Mouse (Mus musculus): ENCODE data around the gene Srpk2. TPM values are rescaled to one million over a fixed set of nuclear protein-coding genes. Genes with fewer than 3 reads are reported as not detected.
A peak's percentile ranks its signal among the peaks of the same experiment; 100 is the strongest.
"Not testable (repeated sequence)": the region's sequence is repeated elsewhere in the genome, so short reads cannot be mapped to it uniquely, and the experiment has no call there.

Srpk2 gene
- 45.5 and 48.5 TPM in 2 replicates for total RNA-seq (2017)

GRCm38 (mm10) chr5:23684517-23684916, at the start of gene Srpk2:
TSS of gene Srpk2 (minus strand) at chr5:23684617.
- ATAC-seq (replicated peaks; ENCODE audit: low read depth, poor library complexity, severe bottlenecking), result no peak

GRCm38 (mm10) chr5:23721956-23722355, 37.5 kb upstream of the Srpk2 start:
- no peak for ATAC-seq (replicated peaks; ENCODE audit: low read depth, poor library complexity, severe bottlenecking)

GRCm38 (mm10) chr5:23718881-23719328, 34.5 kb upstream of the Srpk2 start:
- peak; percentile 36 for ATAC-seq (replicated peaks; ENCODE audit: low read depth, poor library complexity, severe bottlenecking)

- ATAC-seq (replicated peaks; ENCODE audit: low read depth, poor library complexity, severe bottlenecking), result no peak
Measured at GRCm38 (mm10) chr5:23718182-23718534, 33.7 kb upstream of the Srpk2 start.

- no peak for ATAC-seq (replicated peaks; ENCODE audit: low read depth, poor library complexity, severe bottlenecking)
Measured at GRCm38 (mm10) chr5:23717469-23718181, 33.2 kb upstream of the Srpk2 start.

- no peak for ATAC-seq (replicated peaks; ENCODE audit: low read depth, poor library complexity, severe bottlenecking)
Measured at GRCm38 (mm10) chr5:23713401-23714335, 29.3 kb upstream of the Srpk2 start.

GRCm38 (mm10) chr5:23712130-23713001, 27.9 kb upstream of the Srpk2 start:
- ATAC-seq (replicated peaks; ENCODE audit: low read depth, poor library complexity, severe bottlenecking), result peak; percentile 99

GRCm38 (mm10) chr5:23711671-23712129, 27.3 kb upstream of the Srpk2 start:
- not testable (repeated sequence) for ATAC-seq (replicated peaks; ENCODE audit: low read depth, poor library complexity, severe bottlenecking)

GRCm38 (mm10) chr5:23711244-23711643, 26.8 kb upstream of the Srpk2 start:
- no peak for ATAC-seq (replicated peaks; ENCODE audit: low read depth, poor library complexity, severe bottlenecking)

GRCm38 (mm10) chr5:23709661-23710060, 25.2 kb upstream of the Srpk2 start:
- no peak for ATAC-seq (replicated peaks; ENCODE audit: low read depth, poor library complexity, severe bottlenecking)

GRCm38 (mm10) chr5:23706601-23707597, 22.5 kb upstream of the Srpk2 start:
- not testable (repeated sequence) for ATAC-seq (replicated peaks; ENCODE audit: low read depth, poor library complexity, severe bottlenecking)

- ATAC-seq (replicated peaks; ENCODE audit: low read depth, poor library complexity, severe bottlenecking), result no peak
Measured at GRCm38 (mm10) chr5:23697457-23697856, 13.0 kb upstream of the Srpk2 start.

GRCm38 (mm10) chr5:23683431-23683830, 986 bp downstream of the Srpk2 start:
- no peak for ATAC-seq (replicated peaks; ENCODE audit: low read depth, poor library complexity, severe bottlenecking)

- ATAC-seq (replicated peaks; ENCODE audit: low read depth, poor library complexity, severe bottlenecking), result no peak
Measured at GRCm38 (mm10) chr5:23679006-23679405, 5.4 kb downstream of the Srpk2 start.

GRCm38 (mm10) chr5:23677883-23678282, 6.5 kb downstream of the Srpk2 start:
- ATAC-seq (replicated peaks; ENCODE audit: low read depth, poor library complexity, severe bottlenecking), result no peak

GRCm38 (mm10) chr5:23677072-23677453, 7.4 kb downstream of the Srpk2 start:
- no peak for ATAC-seq (replicated peaks; ENCODE audit: low read depth, poor library complexity, severe bottlenecking)

GRCm38 (mm10) chr5:23676156-23677071, 8.0 kb downstream of the Srpk2 start:
- peak; percentile 54 for ATAC-seq (replicated peaks; ENCODE audit: low read depth, poor library complexity, severe bottlenecking)
